Mouse (Mus musculus) hindbrain, embryonic 14.5 days (tissue): ENCODE measurements around the gene Trim11. TPM values are rescaled to one million over a fixed set of nuclear protein-coding genes. Genes with fewer than 3 reads are reported as not detected.

ENCODE experiments used
- ATAC-seq: fragments of 200-750 bp; cut with Nextera tagmentation; 2 replicates; pipeline ENCODE4 v1.8.0; 2017; ENCODE audit warnings: moderate number of reproducible peaks, mild to moderate bottlenecking, moderate TSS enrichment, moderate library complexity; ENCODE audit not compliant: low FRiP score
- DNase-seq: peaks from one replicate; pipeline ENCODE4 v3.0.0-alpha.2; 2015; ENCODE audit warnings: low spot score
- H3K27ac ChIP-seq: fragments of 300-500 bp; sonication (generic); 2 replicates; pipeline ENCODE4 v1.5.1; 2014; ENCODE audit warnings: mild to moderate bottlenecking, moderate library complexity
- H3K27me3 ChIP-seq: fragments of 300-500 bp; sonication (generic); 2 replicates; pipeline ENCODE4 v1.6.1; 2014; ENCODE audit warnings: mild to moderate bottlenecking, low read length, mixed read lengths; ENCODE audit not compliant: control insufficient read depth, insufficient read depth
- H3K36me3 ChIP-seq: fragments of 300-500 bp; sonication (generic); replicated peaks from 2 replicates; pipeline ENCODE4 v1.6.1; 2014; ENCODE audit not compliant: control insufficient read depth, insufficient read depth
- H3K4me1 ChIP-seq: fragments of 300-500 bp; sonication (generic); replicated peaks from 2 replicates; pipeline ENCODE4 v1.6.1; 2014; ENCODE audit warnings: antibody characterized with exemption, low read length, mixed read lengths; ENCODE audit not compliant: control insufficient read depth, insufficient read depth
- H3K4me2 ChIP-seq: fragments of 300-500 bp; sonication (generic); replicated peaks from 2 replicates; pipeline ENCODE4 v1.6.1; 2014; ENCODE audit warnings: mild to moderate bottlenecking, moderate library complexity
- H3K4me3 ChIP-seq: fragments of 300-500 bp; sonication (generic); replicated peaks from 2 replicates; pipeline ENCODE4 v1.5.1; 2014; ENCODE audit warnings: mild to moderate bottlenecking, low read length
- H3K9ac ChIP-seq: fragments of 300-500 bp; sonication (generic); 2 replicates; pipeline ENCODE4 v1.6.1; 2014
- H3K9me3 ChIP-seq: fragments of 300-500 bp; sonication (generic); 2 replicates; pipeline ENCODE4 v1.6.1; 2016; ENCODE audit warnings: low read length; ENCODE audit not compliant: control insufficient read depth
- WGBS: fragments of 180-500 bp; shearing (Covaris S2); extraction: QIAGEN DNeasy Blood & Tissue Kit; methylation state at CpG from one replicate; pipeline ENCODE4 v1.1.7; 2014; 5-methylcytosine and 5-hydroxymethylcytosine counted together
- polyA plus RNA-seq: library from polyadenylated mRNA; unstranded; fragments of >200 nt; fragmentation: Nextera tagmentation; extraction: Ambion mirVana; gene quantifications from 2 replicates; pipeline ENCODE4 v1.2.1, GENCODE M21; 2014

Trim11 gene
- 18.9 and 22.1 TPM in 2 replicates for polyA plus RNA-seq

- Histone ChIP-seq H3K9me3 (no peaks in the 10 kb centered on the region), H3K4me1 (peaks cover 41% of the 10 kb centered on the region), H3K27me3 (no peaks in the 10 kb centered on the region), H3K4me3 (peak within 1 kb of the TSS; percentile 98), H3K4me2 (peak within 1 kb of the TSS; percentile 100), H3K36me3 (peaks cover 12% of the 10 kb centered on the region), H3K9ac (peak within 1 kb of the TSS; percentile 94), H3K27ac (peak within 1 kb of the TSS; percentile 72)
- peak; percentile 81 for ATAC-seq
- WGBS, result under 1% methylated on average over 64 of the region's 64 CpGs
- peak; percentile 80 for DNase-seq
Measured at GRCm38 (mm10) chr11:58978027-58978705, at the start of gene Trim11. TSS of gene Trim11 (plus strand) at chr11:58978093.

GRCm38 (mm10) chr11:58929055-58929454 lies 48.8 kb upstream of the Trim11 start:
- no peaks in the 10 kb centered on the region for H3K9me3 ChIP-seq
- ATAC-seq (no peak), DNase-seq (no peak)
- no peak overlapping the region for H3K4me2 ChIP-seq
- no peak overlapping the region for H3K9ac ChIP-seq
- WGBS, result 75% methylated on average over 4 of the region's 4 CpGs
- H3K4me3 ChIP-seq, result no peak overlapping the region
- no peak overlapping the region for H3K27ac ChIP-seq
- H3K36me3 ChIP-seq, result peaks cover 37% of the 10 kb centered on the region
- no peaks in the 10 kb centered on the region for H3K4me1 ChIP-seq
- no peaks in the 10 kb centered on the region for H3K27me3 ChIP-seq

- ATAC-seq, result no peak
- no peak for DNase-seq
Measured at GRCm38 (mm10) chr11:58929641-58930040, 48.3 kb upstream of the Trim11 start.

GRCm38 (mm10) chr11:58930254-58930653 lies 47.6 kb upstream of the Trim11 start:
- Histone ChIP-seq H3K36me3 (peaks cover 48% of the 10 kb centered on the region), H3K27me3 (no peaks in the 10 kb centered on the region), H3K4me2 (no peak overlapping the region), H3K4me3 (no peak overlapping the region), H3K9ac (no peak overlapping the region), H3K9me3 (no peaks in the 10 kb centered on the region), H3K27ac (no peak overlapping the region), H3K4me1 (no peaks in the 10 kb centered on the region)
- 93% methylated on average over 3 of the region's 3 CpGs for WGBS
- no peak for ATAC-seq
- DNase-seq, result no peak

More at GRCm38 (mm10) chr11:58929641-58930040, 48.3 kb upstream of the Trim11 start:
- no peak overlapping the region for H3K9ac ChIP-seq
- H3K27me3 ChIP-seq, result no peaks in the 10 kb centered on the region
- peaks cover 42% of the 10 kb centered on the region for H3K36me3 ChIP-seq
- H3K4me1 ChIP-seq, result no peaks in the 10 kb centered on the region
- no peaks in the 10 kb centered on the region for H3K9me3 ChIP-seq
- H3K27ac ChIP-seq, result no peak overlapping the region
- no peak overlapping the region for H3K4me2 ChIP-seq
- H3K4me3 ChIP-seq, result no peak overlapping the region
- WGBS, result 70% methylated on average over 3 of the region's 3 CpGs

GRCm38 (mm10) chr11:58931576-58931975 lies 46.3 kb upstream of the Trim11 start:
- ATAC-seq, result no peak

GRCm38 (mm10) chr11:58937909-58938308 lies 40.0 kb upstream of the Trim11 start:
- DNase-seq (no peak), ATAC-seq (peak; percentile 17)
- H3K36me3 ChIP-seq, result peaks cover 40% of the 10 kb centered on the region
- H3K4me3 ChIP-seq, result peak overlapping the region; percentile 98
- H3K27ac ChIP-seq, result peak overlapping the region; percentile 93
- under 1% methylated on average over 13 of the region's 13 CpGs for WGBS
- no peaks in the 10 kb centered on the region for H3K9me3 ChIP-seq
- H3K27me3 ChIP-seq, result no peaks in the 10 kb centered on the region
- H3K4me1 ChIP-seq, result peaks cover 19% of the 10 kb centered on the region
- H3K9ac ChIP-seq, result peak overlapping the region; percentile 98
- peak overlapping the region; percentile 79 for H3K4me2 ChIP-seq

More at GRCm38 (mm10) chr11:58931576-58931975, 46.3 kb upstream of the Trim11 start:
- H3K27ac ChIP-seq, result no peak overlapping the region
- H3K36me3 ChIP-seq, result peaks cover 60% of the 10 kb centered on the region
- peaks cover 7% of the 10 kb centered on the region for H3K4me1 ChIP-seq
- no peak overlapping the region for H3K4me2 ChIP-seq
- H3K4me3 ChIP-seq, result no peak overlapping the region
- no peaks in the 10 kb centered on the region for H3K9me3 ChIP-seq
- WGBS, result 73% methylated on average over 4 of the region's 4 CpGs
- no peak for DNase-seq
- no peaks in the 10 kb centered on the region for H3K27me3 ChIP-seq
- no peak overlapping the region for H3K9ac ChIP-seq

GRCm38 (mm10) chr11:58938322-58939087 lies 39.4 kb upstream of the Trim11 start, which contains the start of gene Rnf187:
TSS of gene Rnf187 (minus strand) at chr11:58938916.
- H3K4me1 ChIP-seq, result peaks cover 19% of the 10 kb centered on the region
- peak within 1 kb of the TSS; percentile 98 for H3K9ac ChIP-seq
- WGBS, result 0% methylated on average over 64 of the region's 95 CpGs
- no peaks in the 10 kb centered on the region for H3K27me3 ChIP-seq
- H3K4me2 ChIP-seq, result peak within 1 kb of the TSS; percentile 79
- DNase-seq (peak; percentile 97), ATAC-seq (peak; percentile 98)
- peak within 1 kb of the TSS; percentile 98 for H3K4me3 ChIP-seq
- H3K9me3 ChIP-seq, result no peaks in the 10 kb centered on the region
- peaks cover 34% of the 10 kb centered on the region for H3K36me3 ChIP-seq
- H3K27ac ChIP-seq, result peak within 1 kb of the TSS; percentile 93

- ATAC-seq, result no peak; the same call in 1 of the 2 replicates
- H3K9me3 ChIP-seq, result no peaks in the 10 kb centered on the region
- 9% methylated on average over 6 of the region's 6 CpGs for WGBS
- peak overlapping the region; percentile 98 for H3K9ac ChIP-seq
- no peak for DNase-seq
- H3K27me3 ChIP-seq, result no peaks in the 10 kb centered on the region
- H3K4me3 ChIP-seq, result peak overlapping the region; percentile 98
- H3K4me1 ChIP-seq, result peaks cover 19% of the 10 kb centered on the region
- peaks cover 28% of the 10 kb centered on the region for H3K36me3 ChIP-seq
- peak overlapping the region; percentile 79 for H3K4me2 ChIP-seq
- peak overlapping the region; percentile 93 for H3K27ac ChIP-seq
Measured at GRCm38 (mm10) chr11:58939088-58939439, 38.8 kb upstream of the Trim11 start.

- H3K9ac ChIP-seq, result no peak overlapping the region
- no peak overlapping the region for H3K27ac ChIP-seq
Measured at GRCm38 (mm10) chr11:58944136-58944535, 33.8 kb upstream of the Trim11 start.

More at GRCm38 (mm10) chr11:58944136-58944535, 33.8 kb upstream of the Trim11 start:
- Histone ChIP-seq H3K4me3 (no peak overlapping the region), H3K9me3 (no peaks in the 10 kb centered on the region), H3K4me2 (no peak overlapping the region), H3K36me3 (no peaks in the 10 kb centered on the region), H3K4me1 (peaks cover 6% of the 10 kb centered on the region), H3K27me3 (no peaks in the 10 kb centered on the region)
- no peak for ATAC-seq
- no peak for DNase-seq
- WGBS, result 85% methylated on average over 5 of the region's 5 CpGs
